Mouse (Mus musculus) left cerebral cortex, postnatal 4 days (tissue): Measurements from ENCODE around the gene Med13. TPM values are rescaled to one million over a fixed set of nuclear protein-coding genes. Genes with fewer than 3 reads are reported as not detected.
"Not testable (repeated sequence)": the region's sequence is repeated elsewhere in the genome, so short reads cannot be mapped to it uniquely, and the experiment has no call there.

Source experiments
- DNase-seq: peaks from one replicate; pipeline ENCODE4 v3.0.0-alpha.2; 2022
- intact Hi-C: fragments of 180-260 bp; cut with DNase I; formaldehyde crosslinking; loops from one replicate; pipeline ENCODE4 v1.15.1; 2025
- total RNA-seq, 2 experiments: library from RNA; stranded (reverse); gene quantifications; 2 replicates each; pipeline ENCODE4 v1.2.3; 2021

Med13 gene
- total RNA-seq, 2 experiments from 2014 or later = 74.7 to 87.4 TPM

DNA sequence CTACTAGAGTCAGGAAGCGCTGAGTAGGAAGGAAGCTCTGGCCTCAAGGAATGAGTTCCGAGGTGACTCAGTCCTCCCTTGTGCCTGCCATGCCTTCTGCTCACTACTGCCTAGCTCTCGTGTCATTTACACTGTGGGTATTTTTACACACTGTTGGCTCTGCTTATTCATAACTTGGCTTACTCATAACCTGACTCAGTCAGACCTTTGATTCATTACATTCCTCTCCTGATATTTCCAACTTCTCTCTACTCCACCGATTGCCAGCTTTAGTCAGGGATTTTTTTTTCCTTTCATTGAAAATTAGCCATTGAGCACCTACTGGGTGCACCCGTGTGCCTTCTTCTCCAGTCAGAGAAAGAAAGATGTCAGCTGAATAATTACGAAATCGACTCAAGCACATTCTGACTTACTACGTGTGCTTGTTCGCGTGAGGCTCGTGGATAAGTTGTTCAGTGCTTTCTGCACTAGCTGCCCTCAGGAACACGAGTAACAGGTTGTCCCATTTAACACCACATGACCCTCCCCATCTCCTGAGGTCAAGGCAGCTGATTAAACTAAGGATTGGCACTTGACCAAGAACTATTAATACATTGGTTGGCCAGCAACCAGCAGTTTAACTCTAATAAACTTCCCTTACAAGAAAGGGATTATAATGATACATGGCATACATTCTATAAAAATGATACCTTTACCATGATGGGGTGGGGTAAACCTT is 23.3 kb upstream of the Med13 start:
- intact Hi-C loops = no loop called here

DNA sequence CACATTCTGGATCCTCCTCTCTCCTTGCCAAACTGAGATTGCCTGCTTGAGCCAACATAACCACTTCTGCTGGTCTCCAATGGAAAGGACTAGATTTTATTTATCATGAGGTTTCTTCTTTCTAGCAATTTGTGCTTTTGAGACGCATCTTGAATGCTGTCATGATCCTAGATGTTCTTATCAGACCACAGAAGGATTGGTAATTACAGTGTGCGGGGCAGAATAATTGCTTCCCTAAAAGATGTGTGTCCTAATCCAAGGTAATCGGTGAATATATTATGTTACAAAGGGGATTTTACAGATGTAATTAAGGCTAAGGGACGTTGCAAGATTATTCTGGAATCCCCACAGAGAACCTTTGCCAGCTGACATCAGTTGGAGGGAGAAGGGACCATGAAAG is 21.6 kb upstream of the Med13 start:
- DNase-seq = no peak
- intact Hi-C loops = no loop called here

More for the DNA sequence above, 23.3 kb upstream of the Med13 start:
- no peak for DNase-seq

DNA sequence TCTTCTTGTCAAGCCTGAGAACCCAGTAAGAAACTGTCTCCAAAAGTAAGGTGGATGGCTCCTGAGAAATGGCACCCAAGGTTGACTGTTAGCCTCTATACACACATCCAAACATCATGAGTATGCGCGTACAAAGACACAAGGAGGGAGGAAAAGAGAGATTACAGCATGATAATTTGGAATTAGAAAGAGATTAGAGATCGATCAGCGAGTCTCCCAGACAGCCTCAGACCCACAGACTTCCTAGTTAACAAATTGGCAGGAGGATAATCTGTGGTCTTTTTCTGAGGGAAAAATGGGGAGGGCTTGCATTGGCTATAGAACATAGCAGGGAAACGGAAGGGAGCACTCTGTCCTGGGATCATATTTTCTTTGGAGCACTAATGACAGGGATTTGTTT is 20.4 kb upstream of the Med13 start:
- intact Hi-C loops = no loop called here
- no peak for DNase-seq

DNA sequence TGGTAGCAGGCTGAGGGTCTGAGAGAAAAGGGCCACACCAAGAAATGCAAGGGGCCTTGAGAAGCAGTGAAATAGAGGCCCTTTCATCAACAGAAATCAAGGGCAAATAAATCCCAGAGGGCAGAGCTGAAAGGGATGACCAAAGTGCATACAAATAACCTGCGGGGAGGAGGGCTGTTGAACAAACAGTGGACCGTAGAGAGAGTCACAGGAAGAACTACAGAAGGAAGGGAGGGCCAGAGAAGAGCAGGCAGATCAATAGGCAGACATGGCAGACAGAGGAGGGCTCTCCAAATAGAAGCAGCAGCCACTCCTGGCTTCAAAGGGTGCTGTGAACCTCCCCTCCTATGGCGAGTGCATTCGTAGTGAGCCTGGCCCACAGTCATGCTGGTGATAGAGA is 19.3 kb upstream of the Med13 start:
- DNase-seq = no peak
- intact Hi-C loops = no loop called here

DNA sequence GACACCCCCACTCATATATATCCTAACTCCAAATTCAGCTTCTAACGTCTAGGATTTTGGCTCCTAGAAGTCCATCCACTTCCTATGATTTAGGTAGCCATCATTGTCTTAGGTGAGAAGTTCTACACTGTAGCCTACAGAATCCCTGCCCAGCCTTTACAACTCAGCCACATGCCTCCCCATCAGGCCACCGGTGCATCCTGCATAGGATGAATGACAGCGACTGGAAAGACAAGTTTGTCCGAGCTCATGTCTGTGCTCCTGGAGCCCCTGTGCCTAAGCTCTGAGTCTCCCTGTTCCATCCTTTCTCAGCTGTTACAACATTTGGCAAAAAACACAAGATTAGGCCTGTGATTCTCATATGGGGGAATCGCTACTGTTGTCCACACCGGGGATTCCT is 17.7 kb upstream of the Med13 start:
- intact Hi-C loops = no loop called here
- DNase-seq = no peak

DNA sequence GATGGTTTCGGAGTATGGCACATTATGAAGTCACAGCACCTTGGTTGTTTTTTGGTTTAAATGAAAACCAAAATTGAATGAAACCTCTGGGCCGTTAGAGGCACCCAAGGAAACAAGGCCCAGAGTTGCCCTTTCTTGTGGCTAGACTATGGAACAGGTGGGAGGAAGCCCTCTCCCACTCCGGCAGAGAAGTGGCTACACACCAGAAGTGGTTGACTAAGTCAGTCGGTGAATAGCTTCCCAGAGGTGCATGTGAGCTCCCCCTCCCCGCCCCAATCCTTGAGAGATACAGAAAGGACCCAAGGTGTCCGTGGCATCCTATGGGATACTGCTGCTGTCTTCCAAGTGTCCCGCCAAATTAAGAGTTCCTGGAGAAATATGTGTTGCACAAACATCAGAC is 13.9 kb upstream of the Med13 start:
- intact Hi-C loops = no loop called here

DNA sequence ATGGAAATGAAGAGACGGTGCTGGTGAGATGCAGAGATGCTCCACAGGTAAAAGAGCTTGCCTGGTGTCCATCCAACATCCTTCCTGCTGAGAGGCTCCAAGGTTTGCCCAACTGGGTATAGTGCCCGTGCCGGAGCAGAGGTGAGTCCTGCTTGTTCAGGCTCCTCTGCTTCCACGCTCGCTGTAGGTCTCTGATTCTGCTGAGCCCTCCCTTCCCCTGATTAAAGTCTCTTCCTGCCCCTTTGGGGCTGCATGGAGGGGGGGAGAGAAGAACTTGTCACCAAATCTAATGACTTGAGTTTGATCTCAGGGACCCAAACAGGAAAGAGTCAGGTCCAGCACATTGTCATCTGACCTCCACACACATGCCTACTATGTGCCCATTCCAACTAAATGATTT is 12.5 kb upstream of the Med13 start:
- intact Hi-C loops = no loop called here
- DNase-seq = no peak

More for the DNA sequence above, 13.9 kb upstream of the Med13 start:
- DNase-seq = no peak

DNA sequence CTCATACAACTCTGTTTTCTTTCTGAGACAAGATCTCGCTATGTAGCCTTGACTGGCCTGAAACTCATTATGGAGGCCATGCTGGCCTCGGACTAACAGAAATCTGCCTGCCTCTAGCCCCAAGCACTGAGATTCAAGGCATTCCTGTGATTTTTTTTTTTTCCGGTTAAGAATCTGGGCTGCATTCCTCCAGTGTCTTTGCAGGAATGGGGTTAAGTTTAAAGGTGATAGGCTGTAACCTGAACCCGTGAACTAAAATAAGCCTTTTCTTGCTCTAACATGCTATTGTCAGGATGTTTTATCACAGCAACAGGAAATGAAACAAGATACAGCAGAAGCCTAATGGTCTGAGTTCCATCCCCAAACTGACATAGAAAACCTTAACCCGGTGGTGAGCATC is 11.6 kb upstream of the Med13 start:
- intact Hi-C loops = no loop called here
- DNase-seq = no peak

DNA sequence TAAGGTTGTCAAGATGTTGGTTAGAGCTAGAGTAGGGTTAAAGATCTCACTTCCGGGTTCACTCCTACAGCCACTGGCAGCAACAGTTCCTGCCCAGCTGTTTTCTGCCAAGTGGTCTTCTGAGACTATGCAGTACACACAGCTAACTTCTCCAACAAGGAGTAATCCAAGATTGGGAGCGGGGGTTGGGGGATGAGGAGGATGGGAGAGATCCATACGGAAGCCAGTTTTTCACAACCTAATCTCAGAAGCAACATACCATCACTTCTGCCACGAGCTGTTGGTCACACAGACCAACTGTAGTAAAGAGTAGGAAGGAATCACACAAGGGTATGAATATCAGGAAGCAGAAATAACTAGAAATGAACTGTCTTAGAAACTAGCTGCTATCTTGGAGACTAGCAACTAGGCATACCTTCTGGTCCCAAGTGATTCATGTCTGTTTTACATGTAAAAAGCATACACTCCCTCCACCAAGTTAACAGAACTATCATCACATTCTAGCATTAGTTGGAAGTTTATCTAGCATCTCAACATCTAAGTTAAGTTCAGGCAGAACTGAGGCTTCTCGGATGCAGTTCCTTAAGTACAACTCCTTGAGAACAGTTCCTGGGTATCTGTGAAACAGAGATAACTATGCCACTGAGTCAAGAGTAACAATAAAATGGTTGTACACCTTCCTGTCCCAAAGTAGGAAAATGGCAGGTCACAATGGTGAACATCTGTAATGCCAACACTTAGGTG is 7.5 kb upstream of the Med13 start:
- intact Hi-C loops = no loop called here
- no peak for DNase-seq

DNA sequence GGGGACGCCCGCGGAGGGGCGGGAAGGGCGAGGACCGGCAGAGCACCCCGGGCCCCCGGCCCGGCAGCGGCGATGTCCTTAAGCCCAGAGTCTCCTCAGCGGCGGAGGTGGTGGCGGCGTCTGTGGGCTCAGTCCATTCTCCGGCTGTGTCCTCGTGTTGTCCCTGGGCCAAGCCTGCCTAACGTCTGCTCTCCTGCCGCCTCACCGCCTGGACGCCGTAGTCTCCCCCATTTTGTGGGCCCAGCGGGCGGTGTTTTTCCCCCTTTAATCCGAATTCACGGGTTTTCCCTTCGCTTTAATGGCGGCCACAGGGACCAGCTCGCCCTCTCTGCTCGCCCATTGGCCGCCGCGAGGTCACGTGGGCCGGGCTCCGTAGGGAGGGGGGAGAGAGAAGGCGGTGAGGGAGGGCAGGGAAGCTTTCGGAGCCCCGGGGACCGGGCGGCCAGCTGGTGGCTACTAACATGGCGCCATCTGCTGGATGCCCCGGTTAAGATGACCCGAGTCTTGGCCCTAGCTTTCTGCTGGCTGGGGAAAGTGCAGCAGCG is 654 bp upstream of the Med13 start:
- intact Hi-C loops = loop anchor here (5.0 kb wide), 1 partner anchor 79 kb away; no protein-coding TSS in a partner anchor
- DNase-seq = peak; percentile 100

DNA sequence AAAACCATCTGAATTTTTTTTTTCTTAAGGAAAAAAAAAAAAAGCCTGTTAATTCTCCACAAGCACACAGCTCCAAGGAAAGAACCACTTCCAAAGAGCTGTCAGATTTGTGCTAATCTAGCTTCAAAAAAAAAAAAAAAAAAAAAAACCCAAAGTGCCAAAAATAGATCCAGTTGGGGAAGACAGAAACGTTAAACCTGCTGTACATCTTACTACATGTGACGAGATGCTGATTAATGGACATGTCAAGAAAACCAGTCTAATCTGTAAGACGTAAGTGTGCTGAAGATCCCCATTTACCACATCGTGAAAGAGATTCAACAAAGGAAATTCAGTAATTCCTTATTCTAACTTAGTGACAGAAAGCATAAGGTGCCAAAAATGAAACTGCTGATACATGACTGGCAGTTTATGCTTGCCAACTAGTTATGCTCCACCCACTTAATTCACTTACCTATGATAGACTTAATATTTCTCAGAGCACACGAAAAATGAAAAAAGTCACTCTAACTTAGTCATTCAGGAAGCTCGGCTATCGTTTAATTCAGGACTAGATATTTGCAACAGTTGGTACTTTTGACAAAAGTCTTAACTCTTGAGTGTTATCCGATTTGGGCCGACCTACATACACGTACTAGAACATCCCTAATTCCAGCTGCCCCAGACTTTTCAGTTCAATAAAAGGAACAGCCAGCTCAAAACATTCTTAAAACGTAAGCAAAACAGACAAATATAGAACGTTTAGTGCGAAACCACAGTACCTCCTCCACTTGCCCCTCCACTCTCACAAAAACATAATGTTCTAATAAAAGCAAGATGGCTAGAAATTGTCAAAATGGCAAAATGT is 1.2 kb downstream of the Med13 start:
- intact Hi-C loops = loop anchor here (5.0 kb wide), 1 partner anchor 81 kb away; no protein-coding TSS in a partner anchor

DNA sequence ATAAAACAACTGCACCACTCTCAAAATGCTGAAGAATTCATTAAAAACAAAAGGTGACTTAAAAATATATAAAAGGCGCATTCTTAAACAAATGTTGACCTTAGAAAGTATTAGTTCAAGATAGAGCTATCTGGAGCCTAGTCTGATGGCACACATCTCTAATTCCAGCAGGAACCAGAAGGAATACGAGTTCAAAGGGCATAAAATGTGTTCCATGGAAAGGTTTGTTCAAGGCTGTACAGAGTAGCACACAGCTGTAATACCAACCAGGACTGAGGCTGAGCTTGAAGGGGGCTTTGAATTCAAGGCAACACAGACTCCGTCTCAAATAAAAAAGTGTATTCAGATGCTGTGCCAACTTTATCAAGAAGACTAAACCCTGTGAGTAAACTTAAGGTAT is 3.8 kb downstream of the Med13 start:
- intact Hi-C loops = no loop called here
- DNase-seq = no peak

More for the DNA sequence above, 1.2 kb downstream of the Med13 start:
- DNase-seq = no peak

DNA sequence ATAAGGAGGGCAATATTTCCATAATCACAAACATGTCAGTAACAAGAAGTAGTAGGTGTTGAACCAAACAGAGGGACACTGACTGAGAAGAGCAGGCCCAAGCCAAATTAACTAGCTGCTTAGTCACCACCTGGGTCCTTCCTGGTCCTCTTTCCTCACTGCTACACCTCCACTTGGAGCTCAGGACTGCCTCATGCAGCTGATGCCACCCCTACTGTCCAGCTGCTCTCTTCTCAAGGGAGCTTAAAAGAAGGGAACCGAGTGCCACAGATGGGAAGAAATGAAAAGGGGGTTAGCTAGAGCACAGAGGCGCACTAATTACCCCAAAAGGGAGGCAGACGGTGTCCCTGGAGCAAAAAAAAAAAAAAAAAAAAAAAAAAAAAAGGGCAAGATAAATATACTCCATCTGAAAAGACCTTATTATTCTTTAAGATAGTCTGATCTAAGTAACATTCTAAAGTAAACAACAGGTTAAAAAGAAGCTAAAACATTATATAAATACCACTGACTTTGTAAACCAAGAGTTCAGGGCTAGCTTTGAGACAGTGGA is 5.6 kb downstream of the Med13 start:
- DNase-seq = no peak
- intact Hi-C loops = no loop called here

DNA sequence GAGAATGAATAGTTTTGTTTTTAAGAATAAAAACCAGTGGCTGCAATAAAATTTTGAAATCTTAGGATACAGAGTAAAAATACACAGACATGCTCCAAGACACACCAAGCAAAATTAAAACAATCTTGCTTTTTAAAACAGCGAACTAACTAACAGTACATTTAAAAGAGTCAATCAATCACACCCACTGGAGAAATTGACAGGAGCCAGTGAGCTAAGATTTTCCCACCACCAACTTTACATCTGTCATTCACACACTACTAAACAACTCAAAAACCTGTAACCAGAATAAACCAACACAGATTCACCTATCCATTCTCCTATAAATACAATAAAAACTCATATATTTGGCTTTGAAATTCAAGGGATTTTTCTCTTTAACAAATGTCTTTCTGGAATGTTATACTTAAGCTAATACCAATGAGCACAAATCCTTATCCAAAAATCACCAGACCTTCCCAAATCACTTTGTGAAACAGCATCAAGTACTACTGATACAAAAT is 6.7 kb downstream of the Med13 start:
- no peak for DNase-seq
- intact Hi-C loops = no loop called here

DNA sequence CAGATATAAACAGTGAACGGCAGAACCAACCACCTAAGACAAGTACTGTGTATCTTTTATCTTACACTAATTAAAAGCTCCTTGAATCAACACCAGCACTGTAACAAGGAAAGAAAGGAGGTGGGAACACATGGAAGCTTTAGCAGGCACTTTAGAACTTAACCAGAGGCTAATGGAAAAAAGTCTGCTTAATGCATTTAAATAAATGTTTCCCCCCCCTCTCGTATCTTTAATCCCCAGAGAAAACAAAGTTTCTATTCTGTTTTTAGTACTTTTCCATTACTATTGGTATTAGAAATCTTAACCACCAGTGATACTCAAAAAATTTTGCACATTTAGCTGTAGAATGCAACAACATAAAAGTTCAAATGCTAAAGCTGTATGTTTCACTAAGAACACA is 8.1 kb downstream of the Med13 start:
- DNase-seq = no peak
- intact Hi-C loops = loop anchor here (10.0 kb wide), 1 partner anchor 55 kb away; no protein-coding TSS in a partner anchor

DNA sequence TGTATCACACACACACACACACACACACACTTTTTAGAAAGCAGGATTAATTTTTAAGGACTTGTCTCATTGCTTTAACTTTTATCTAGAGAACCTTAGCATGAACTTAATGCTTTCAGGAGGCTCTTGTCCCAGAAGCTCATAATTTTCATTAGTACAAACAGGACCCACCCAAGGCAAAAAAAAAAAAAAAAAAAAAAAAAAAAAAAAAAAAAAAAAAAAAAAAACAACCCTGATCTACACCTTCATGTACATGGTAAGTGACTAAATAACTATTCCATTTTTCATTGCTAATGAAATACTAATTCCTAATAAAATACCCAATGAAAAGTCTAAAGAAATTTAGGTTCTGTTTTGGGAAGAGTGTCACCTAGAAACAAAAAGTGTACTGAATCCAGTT is 8.5 kb downstream of the Med13 start:
- intact Hi-C loops = loop anchor here (10.0 kb wide), 1 partner anchor 54 kb away; no protein-coding TSS in a partner anchor
- DNase-seq = no peak

DNA sequence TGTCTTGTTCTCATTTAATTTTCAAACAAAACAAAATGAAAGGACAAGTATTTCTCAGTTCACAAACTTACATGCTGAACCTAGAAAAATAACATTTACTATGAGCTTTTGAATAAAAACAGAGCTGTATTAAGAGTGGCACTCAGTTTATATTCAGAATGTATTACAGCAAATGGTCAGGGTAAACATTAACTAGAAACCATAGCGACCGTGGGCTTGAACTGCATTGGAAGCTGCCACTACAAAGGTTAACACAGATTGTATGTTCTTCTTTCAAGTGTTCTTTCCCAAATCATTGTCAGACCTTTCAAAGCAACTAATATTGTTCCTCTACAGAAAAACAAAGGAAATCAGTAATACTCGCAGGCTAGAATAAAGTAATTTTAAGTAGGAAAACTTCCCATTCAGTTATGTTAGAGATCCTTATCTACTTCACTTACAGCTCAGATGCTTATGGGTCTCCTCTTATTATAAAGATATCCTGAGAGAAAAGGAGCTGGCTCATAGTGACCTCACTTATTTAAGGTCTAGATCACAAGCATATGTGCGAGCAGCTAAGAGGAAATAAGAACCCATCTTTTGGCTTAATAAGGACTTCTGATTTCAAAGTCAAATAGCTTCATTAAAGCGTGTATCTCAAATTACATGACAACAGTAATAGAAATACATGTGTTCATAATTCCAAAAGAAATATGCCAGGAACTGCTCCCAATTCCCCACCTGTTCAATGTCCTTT is 9.8 kb downstream of the Med13 start:
- intact Hi-C loops = loop anchor here (10.0 kb wide), 1 partner anchor 53 kb away; no protein-coding TSS in a partner anchor
- no peak for DNase-seq

DNA sequence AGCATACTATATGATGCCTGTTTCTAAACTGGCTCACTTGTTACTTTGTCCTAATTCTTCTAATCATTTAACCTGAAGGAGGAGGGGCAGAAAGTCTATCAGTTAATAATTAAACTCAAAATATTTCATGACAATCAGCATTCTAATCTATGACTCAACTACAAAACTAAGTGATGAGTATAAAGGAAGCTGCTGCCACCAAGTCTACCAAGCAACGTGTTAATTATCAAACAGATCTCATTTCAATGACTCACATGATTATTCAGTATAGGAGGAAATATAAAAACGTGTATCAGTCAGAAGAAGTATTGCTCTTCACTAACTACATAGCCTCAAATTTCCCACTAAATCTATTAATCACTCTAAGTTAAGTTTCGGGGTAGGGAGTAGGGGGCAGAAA is 10.9 kb downstream of the Med13 start:
- intact Hi-C loops = loop anchor here (10.0 kb wide), 1 partner anchor 52 kb away; no protein-coding TSS in a partner anchor
- no peak for DNase-seq

DNA sequence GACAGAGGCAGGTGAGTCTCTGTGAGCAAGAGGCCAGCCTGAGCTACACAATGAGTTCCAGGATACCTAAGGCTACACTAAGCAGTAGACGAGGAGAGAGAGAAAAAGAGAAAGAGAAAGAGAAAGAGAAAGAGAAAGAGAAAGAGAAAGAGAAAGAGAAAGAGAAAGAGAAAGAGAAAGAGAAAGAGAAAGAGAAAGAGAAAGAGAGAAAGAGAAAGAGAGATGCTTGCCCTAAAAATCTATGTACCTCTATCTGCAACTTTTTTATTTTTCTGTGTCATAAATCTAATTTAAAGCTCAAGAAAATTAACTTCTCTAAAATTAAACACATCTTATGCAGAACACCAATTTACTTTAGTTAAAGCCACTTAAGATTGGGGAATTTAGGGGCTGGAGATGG is 12.5 kb downstream of the Med13 start:
- not testable (repeated sequence) for DNase-seq
- intact Hi-C loops = loop anchor here (10.0 kb wide), 1 partner anchor 50 kb away; no protein-coding TSS in a partner anchor
